Mouse (Mus musculus) thymus, postnatal 25 days (tissue): ENCODE data around the gene Tgoln1.

Experiments
- DNase-seq: peaks from one replicate; pipeline ENCODE4 v3.0.0; 2022

The Tgoln1 gene

GRCm38 (mm10) chr6:72616643-72617288, at the start of gene Tgoln1:
TSS of gene Tgoln1 (minus strand) at chr6:72617000.
- DNase-seq, result peak; percentile 97

DNA sequence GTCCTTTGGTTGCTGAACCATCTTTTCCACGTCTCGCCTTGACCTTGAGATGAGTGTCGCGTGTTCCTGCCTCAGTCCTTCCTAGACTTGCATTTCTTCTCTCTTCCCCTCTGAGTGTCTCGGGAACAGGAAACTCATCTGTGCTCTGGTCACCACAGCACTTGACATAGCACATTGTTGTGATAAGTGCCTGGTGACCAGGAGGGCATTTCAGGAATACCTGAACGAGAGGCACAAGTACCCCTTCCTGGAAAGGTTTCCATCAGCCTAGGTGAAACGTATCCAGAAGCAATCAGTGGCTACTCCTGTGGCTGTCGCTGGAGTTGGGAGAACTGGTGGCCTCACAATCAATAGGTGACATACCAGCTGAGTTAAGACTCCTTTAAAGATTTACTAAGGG, 47.5 kb upstream of the Tgoln1 start:
- DNase-seq, result no peak

DNA sequence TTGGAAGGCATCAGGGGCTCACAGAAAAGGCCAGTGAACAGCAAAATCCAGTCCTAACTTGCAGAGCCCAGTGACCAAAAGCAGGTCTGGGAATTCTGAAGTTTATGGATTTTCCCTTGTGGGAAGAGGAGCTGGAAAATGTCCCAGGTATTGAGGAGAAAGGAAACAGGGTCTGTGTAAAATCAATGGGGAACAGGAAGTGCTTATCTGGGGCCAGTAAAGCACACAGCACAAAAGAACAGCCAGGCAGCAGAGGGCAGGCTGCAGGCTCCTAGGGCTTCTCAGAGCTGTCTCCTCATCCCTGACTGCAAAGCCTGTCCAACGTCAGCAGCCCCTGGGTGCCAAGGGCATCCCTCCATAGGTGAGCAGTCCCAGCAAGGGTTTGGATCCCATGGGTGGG, 46.2 kb upstream of the Tgoln1 start:
- DNase-seq, result no peak

DNA sequence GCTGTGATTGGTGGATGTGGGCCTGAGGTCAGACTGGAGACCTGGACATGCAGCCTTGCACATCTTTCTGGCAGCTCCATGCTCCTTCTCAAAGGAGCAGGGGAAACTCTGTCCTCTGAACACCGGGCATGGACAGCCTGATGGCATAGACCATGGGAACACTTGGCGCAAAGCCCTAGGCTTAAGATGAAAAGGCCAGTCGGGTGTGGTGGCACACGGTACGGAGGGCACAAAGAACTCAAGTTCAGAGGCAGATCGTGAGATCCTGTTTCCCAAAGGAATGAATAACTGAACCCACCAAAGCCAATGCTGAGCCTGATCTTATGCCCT, 43.6 kb upstream of the Tgoln1 start:
- DNase-seq, result no peak

- DNase-seq, result no peak
These were observed 43.1 kb upstream of the Tgoln1 start for GRCm38 (mm10) chr6:72659717-72660390.

GRCm38 (mm10) chr6:72658006-72658405, 41.2 kb upstream of the Tgoln1 start:
- peak; percentile 19 for DNase-seq

GRCm38 (mm10) chr6:72656053-72656442, 39.2 kb upstream of the Tgoln1 start:
- DNase-seq, result no peak

GRCm38 (mm10) chr6:72655309-72656052, 38.7 kb upstream of the Tgoln1 start:
- peak; percentile 33 for DNase-seq

GRCm38 (mm10) chr6:72654355-72654754, 37.6 kb upstream of the Tgoln1 start:
- no peak for DNase-seq

DNA sequence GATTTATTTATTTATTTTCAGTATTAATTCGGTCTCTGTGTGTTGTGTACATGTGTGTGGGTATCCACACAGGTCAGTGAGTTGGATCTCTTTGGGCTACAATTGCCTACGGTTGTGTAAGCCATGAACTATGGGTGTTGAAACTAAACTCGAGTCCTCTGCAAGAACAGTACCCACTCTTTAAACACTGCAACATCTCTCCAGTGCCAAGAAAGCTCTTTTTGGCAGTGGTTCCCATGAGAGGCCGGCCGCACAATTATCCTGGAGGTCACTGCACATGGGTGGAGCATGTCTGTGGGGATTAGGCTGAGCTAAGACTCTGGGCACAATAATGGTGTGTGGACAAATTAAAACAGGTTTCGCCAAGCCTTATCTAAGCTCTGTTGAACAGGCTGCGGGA, 36.6 kb upstream of the Tgoln1 start:
- DNase-seq, result no peak

DNA sequence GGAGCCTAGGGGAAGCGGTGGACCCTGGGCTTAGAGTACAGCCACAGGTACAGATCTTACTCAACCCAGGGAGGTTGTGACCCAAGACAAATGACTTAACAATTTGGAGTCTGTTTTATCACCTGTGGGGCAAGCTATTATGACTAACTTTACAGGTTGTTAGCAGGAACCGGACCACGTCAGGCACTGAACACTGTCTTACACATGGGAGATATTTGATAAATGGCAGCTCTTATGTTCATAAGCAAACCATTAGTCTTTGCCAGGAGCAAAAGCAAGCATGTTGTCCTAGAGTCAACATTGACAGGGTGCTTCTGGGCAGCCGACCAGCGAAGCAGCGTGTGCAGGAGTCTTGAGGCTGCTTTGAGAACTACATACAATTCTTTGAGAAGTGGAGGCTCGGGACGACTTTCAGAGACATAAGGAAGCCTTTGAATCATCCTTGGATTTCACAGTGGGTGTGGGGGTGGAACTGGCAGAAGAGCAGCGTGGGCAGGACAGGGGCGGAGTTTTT, 33.6 kb upstream of the Tgoln1 start:
- DNase-seq, result no peak

GRCm38 (mm10) chr6:72648002-72648595, 31.3 kb upstream of the Tgoln1 start:
- DNase-seq, result no peak

GRCm38 (mm10) chr6:72647383-72647820, 30.6 kb upstream of the Tgoln1 start:
- DNase-seq, result peak; percentile 65

GRCm38 (mm10) chr6:72645364-72645763, 28.6 kb upstream of the Tgoln1 start:
- no peak for DNase-seq

GRCm38 (mm10) chr6:72644576-72644975, 27.8 kb upstream of the Tgoln1 start:
- peak; percentile 20 for DNase-seq

DNA sequence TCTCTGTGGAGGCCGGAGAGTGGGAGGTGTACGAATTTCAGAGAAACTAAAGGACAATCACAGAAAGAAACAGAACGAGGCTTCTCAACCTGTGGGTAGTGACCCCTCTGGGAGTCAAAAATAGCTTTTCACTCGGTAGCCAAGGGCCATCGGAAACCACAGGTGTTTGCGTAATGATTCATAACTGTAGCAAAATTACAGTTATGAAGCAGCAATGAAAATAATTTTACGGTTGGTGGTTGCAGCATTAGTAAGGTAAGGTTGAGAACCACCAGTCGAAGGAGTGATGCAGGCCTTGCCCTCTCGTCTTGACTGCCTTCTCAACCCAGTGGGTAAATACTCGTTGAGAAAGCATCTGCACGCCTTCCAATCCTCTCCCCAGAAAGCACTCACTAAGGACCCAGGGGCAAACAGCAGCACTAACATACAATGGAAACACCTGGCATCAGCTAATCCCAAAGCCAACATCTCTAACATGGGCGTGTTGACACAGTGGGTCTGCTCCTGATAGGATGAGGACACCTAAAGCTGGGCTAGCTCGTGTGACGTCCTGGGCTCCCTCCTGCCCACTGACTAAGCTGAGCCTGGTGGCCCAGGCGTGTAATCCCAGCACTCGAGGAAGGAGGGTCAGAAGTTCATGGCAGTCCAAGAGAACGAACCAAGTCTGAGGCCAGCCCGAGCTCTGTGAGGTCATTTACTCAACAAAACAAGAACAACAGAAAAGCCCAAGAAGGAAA, 24.6 kb upstream of the Tgoln1 start:
- no peak for DNase-seq

GRCm38 (mm10) chr6:72636940-72637339, 20.1 kb upstream of the Tgoln1 start:
- peak; percentile 32 for DNase-seq

- DNase-seq, result peak; percentile 46
These were observed 19.1 kb upstream of the Tgoln1 start for GRCm38 (mm10) chr6:72635760-72636431.

- peak; percentile 51 for DNase-seq
These were observed 17.5 kb upstream of the Tgoln1 start for GRCm38 (mm10) chr6:72634311-72634710.

GRCm38 (mm10) chr6:72631700-72632099, 14.9 kb upstream of the Tgoln1 start:
- no peak for DNase-seq

GRCm38 (mm10) chr6:72630961-72631360, 14.2 kb upstream of the Tgoln1 start:
- no peak for DNase-seq

DNA sequence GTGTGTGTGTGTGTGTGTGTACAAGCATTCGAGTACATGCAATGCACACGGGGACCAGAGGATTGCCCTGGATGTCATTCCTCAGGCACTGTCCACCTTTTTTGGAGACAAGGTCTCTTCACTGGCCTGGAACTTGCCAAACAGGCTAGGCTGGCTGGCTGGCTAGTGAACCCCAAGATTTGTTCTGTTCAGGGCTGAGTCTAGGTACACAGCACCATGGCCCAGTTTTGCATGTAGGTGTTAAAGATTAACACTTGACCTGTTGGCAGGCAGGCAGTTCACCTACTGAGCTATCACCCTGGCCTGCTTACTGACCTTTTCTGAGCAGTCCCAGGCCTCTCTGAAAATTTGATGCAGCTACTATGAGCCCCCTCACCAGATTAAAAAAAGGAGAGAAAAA, 13.6 kb upstream of the Tgoln1 start:
- DNase-seq, result no peak
